Mouse (Mus musculus) left cerebral cortex, adult 11 months (tissue): ENCODE data around the gene Fuca2.
"Not testable (repeated sequence)": the region's sequence is repeated elsewhere in the genome, so short reads cannot be mapped to it uniquely, and the experiment has no call there.

ENCODE experiments used
- DNase-seq: peaks from one replicate; pipeline ENCODE4 v3.0.0; 2022; ENCODE audit warnings: low spot score

The Fuca2 gene

GRCm38 (mm10) chr10:13499331-13499730 lies at the start of gene Fuca2:
TSS of gene Fuca2 (plus strand) at chr10:13499540.
- DNase-seq, result no peak

- DNase-seq, result no peak
These were observed 47.7 kb upstream of the Fuca2 start for GRCm38 (mm10) chr10:13451640-13452039.

DNA sequence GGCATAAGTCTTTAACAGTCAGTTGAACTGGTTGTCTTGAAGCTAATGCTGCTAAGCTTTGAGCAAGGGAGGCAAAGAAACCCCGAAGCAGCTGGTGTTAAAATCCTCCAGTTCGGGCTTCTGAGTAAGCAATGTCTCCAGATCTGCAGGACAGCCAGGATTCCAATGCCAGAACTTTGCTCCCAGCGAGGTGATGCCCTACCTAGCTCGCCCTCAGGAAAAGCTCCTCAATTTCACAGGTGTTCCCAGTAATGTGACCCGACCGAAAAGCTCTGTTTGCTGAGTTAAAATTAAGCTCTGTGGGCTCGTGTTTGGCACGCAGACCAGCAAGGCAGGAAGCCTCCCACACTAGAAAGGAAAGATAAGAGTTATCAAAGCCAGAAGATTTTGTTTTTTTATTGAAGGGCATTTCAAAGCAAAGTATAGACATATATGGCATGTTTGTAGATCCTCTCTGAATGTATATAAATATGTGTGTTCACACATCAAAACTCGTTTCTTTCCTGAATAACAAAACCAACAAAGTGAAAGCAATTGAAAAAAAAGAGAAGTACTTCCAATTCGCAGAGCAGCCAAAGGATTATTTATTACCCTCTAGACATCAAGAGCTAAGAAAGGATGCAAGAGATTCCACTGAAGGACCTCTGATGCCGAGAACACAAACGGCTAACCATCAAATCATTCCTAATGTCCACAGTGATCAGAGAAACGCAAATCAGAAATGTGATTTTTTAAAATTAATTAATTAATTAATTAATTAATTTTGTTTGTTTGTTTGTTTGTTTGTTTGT lies 45.9 kb upstream of the Fuca2 start:
- DNase-seq, result no peak

- DNase-seq, result not testable (repeated sequence)
These were observed 35.0 kb upstream of the Fuca2 start for GRCm38 (mm10) chr10:13464295-13464694.

DNA sequence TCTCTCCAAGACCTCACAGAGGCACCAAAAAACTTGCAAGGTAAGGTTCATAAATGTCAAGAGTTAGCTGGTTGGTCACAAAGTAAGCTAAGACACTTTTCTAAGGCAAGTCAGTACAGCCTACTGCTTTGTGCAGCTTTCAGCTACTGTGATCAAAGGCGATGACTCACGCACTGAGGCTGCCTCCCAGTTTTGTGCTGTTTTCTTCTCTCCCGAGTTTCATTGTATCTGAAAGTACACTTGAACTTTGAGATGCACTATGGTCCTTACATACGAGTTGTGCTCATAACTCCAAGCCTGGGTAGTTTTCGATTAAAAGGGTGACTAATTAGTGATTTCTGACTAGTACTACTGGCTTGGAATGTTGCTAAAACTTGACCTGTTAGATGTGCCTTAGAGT lies 32.4 kb upstream of the Fuca2 start:
- no peak for DNase-seq

- DNase-seq, result not testable (repeated sequence)
These were observed 31.3 kb upstream of the Fuca2 start for GRCm38 (mm10) chr10:13468025-13468529.

- no peak for DNase-seq
These were observed 29.1 kb upstream of the Fuca2 start for GRCm38 (mm10) chr10:13470236-13470635.

GRCm38 (mm10) chr10:13473287-13473832 lies 26.0 kb upstream of the Fuca2 start:
- DNase-seq, result no peak

GRCm38 (mm10) chr10:13473833-13474567 lies 25.3 kb upstream of the Fuca2 start, which contains the start of gene Phactr2:
TSS of gene Phactr2 (minus strand) at chr10:13474412.
- no peak for DNase-seq

DNA sequence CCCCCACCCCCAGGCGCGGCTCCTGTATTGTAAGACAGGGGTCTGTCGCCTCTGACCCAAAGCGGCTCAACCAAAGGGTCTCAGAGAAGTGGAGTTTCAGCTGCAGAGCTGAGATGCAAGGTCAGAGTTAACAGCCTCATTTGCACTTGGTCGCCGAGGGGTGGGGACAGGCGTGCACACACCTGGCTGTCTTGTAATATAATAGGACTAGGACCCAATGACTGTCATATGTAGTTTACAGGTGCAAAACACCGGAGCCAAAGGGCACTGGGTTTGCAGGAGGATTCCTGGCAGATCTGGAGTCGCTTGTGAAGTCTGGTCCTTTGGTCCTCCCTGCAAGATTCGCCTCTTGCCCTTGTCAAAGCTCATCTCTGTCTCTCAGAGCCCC lies 24.8 kb upstream of the Fuca2 start:
- no peak for DNase-seq

GRCm38 (mm10) chr10:13475121-13475520 lies 24.2 kb upstream of the Fuca2 start:
- no peak for DNase-seq

DNA sequence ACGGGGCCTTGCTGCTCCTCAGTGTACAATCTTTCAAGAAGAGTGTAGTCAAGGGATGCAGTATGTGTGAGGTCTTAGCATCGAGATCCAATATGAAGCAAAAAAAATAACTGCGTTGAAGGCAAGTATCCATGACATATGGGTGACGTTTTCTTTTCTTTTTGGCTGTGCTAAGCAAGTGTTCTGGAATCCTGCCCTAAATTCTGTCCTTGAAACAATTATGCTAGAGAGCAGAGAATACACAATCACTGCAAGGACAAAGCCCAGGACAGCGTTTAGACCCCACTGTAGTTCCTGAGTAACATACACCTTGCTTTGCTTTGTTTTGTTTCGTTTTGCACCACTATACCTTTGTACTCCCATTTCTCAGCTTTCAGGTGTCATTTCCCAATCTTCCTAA lies 20.0 kb upstream of the Fuca2 start:
- no peak for DNase-seq

GRCm38 (mm10) chr10:13485958-13486357 lies 13.4 kb upstream of the Fuca2 start:
- DNase-seq, result no peak

- no peak for DNase-seq
These were observed 9.7 kb upstream of the Fuca2 start for GRCm38 (mm10) chr10:13489671-13490070.

DNA sequence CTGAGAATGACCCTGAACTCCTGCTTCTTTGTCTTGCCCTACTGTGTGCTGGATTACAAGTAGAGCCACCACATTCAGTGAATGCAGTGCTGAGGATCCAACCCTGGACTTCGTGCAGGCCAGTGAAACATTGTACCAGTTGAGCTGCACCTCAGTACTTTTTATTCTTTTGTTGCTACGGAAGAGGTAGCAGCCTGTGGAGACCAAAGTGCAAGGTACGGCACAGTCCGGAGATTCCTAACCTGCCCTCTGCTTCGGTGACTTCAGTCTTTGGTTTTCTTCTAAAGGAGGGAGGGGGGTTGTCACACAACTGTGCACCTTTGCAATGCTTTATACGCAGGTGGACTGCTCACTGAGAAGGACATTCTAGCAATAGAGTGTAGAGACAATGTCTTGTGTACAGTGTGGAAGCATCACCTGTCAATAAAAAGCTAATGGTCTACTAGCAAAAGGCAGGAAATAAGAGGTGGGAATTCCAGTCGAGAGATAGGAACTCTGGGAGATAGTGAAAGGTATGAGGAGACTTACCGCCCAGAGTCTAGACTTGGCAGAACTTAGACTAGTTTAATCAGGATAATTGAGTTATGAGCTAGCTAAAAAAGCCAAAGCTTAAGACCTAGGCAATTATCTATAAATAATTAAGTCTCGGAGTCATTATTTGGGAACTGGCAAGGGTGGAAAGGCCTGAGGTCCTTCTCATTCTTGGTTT lies 5.2 kb upstream of the Fuca2 start:
- DNase-seq, result no peak

GRCm38 (mm10) chr10:13496315-13496714 lies 3.0 kb upstream of the Fuca2 start:
- DNase-seq, result no peak

- DNase-seq, result no peak
These were observed 1.1 kb downstream of the Fuca2 start for GRCm38 (mm10) chr10:13500473-13500872.

GRCm38 (mm10) chr10:13500938-13501496 lies 1.7 kb downstream of the Fuca2 start:
- DNase-seq, result peak; percentile 81

DNA sequence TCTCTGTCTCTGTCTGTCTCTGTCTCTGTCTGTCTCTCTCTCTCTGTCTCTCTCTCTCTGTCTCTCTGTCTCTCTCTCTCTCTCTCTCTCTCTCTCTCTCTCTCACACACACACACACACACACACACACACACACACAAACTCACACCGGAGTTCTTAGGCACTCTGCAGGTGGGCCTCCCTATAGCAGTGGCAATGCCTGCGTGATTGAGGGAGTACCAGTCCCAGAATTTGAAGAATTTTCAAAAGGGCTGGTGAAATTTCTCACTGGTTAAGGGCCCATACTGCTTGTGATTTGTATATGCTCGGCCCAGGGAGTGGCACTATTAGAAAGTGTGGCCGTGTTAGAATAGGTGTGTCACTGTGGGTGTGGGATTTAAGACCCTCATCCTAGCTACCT lies 2.2 kb downstream of the Fuca2 start:
- DNase-seq, result not testable (repeated sequence)

- no peak for DNase-seq
These were observed 3.0 kb downstream of the Fuca2 start for GRCm38 (mm10) chr10:13502371-13502770.

GRCm38 (mm10) chr10:13521857-13522256 lies 22.5 kb downstream of the Fuca2 start:
- no peak for DNase-seq

- no peak for DNase-seq
These were observed 28.8 kb downstream of the Fuca2 start for GRCm38 (mm10) chr10:13528155-13528554.
